Mouse (Mus musculus): ENCODE data around the gene Pik3r1.

Pik3r1 gene

GRCm38 (mm10) chr13:101767013-101767808 is 806 bp downstream of the Pik3r1 start:
- DNase-seq (ENCODE audit: low spot score in 2 of 2): peak; percentile 31 to 55

- no peak for DNase-seq (ENCODE audit: low spot score in 2 of 2)
Observed at GRCm38 (mm10) chr13:101766605-101767012, 1.4 kb downstream of the Pik3r1 start.

GRCm38 (mm10) chr13:101765976-101766375 is 2.0 kb downstream of the Pik3r1 start:
- DNase-seq (ENCODE audit: low spot score in 2 of 2): no peak

GRCm38 (mm10) chr13:101764111-101764510 is 3.9 kb downstream of the Pik3r1 start:
- no peak for DNase-seq (ENCODE audit: low spot score in 2 of 2)

GRCm38 (mm10) chr13:101763676-101764075 is 4.3 kb downstream of the Pik3r1 start:
- no peak for DNase-seq (ENCODE audit: low spot score in 2 of 2)

- no peak for DNase-seq (ENCODE audit: low spot score in 2 of 2)
Observed at GRCm38 (mm10) chr13:101763149-101763548, 4.9 kb downstream of the Pik3r1 start.

GRCm38 (mm10) chr13:101761617-101762016 is 6.4 kb downstream of the Pik3r1 start:
- no peak for DNase-seq (ENCODE audit: low spot score in 2 of 2)

GRCm38 (mm10) chr13:101760953-101761352 is 7.1 kb downstream of the Pik3r1 start:
- no peak for DNase-seq (ENCODE audit: low spot score in 2 of 2)

- no peak for DNase-seq (ENCODE audit: low spot score in 2 of 2)
Observed at GRCm38 (mm10) chr13:101760001-101760687, 7.9 kb downstream of the Pik3r1 start.

GRCm38 (mm10) chr13:101759281-101759871 is 8.6 kb downstream of the Pik3r1 start:
- no peak for DNase-seq (ENCODE audit: low spot score in 2 of 2)

- DNase-seq (ENCODE audit: low spot score in 2 of 2): no peak
Observed at GRCm38 (mm10) chr13:101757801-101758422, 10.1 kb downstream of the Pik3r1 start.

- DNase-seq (ENCODE audit: low spot score in 2 of 2): no peak
Observed at GRCm38 (mm10) chr13:101755228-101755627, 12.8 kb downstream of the Pik3r1 start.

- no peak for DNase-seq (ENCODE audit: low spot score in 2 of 2)
Observed at GRCm38 (mm10) chr13:101753639-101754038, 14.4 kb downstream of the Pik3r1 start.

- DNase-seq (ENCODE audit: low spot score in 2 of 2): no peak
Observed at GRCm38 (mm10) chr13:101751816-101752215, 16.2 kb downstream of the Pik3r1 start.

- DNase-seq (ENCODE audit: low spot score in 2 of 2): no peak
Observed at GRCm38 (mm10) chr13:101746012-101746595, 21.9 kb downstream of the Pik3r1 start.

GRCm38 (mm10) chr13:101744943-101745342 is 23.1 kb downstream of the Pik3r1 start:
- no peak for DNase-seq (ENCODE audit: low spot score in 2 of 2)

GRCm38 (mm10) chr13:101744053-101744452 is 24.0 kb downstream of the Pik3r1 start:
- no peak for DNase-seq (ENCODE audit: low spot score in 2 of 2)

GRCm38 (mm10) chr13:101743247-101743646 is 24.8 kb downstream of the Pik3r1 start:
- no peak for DNase-seq (ENCODE audit: low spot score in 2 of 2)

GRCm38 (mm10) chr13:101742596-101742995 is 25.4 kb downstream of the Pik3r1 start:
- DNase-seq (ENCODE audit: low spot score in 2 of 2): no peak

GRCm38 (mm10) chr13:101741530-101742309 is 26.3 kb downstream of the Pik3r1 start:
- no peak for DNase-seq (ENCODE audit: low spot score in 2 of 2)
